Mouse (Mus musculus) monocyte, adult 2 months (primary cell): ENCODE results near the gene Sorcs3.

Experiments used
- DNase-seq, 2 experiments: peaks; one replicate each; pipeline ENCODE4 v3.0.0; 2022; ENCODE audit warnings: low spot score in 2 of 2, low read depth in 1 of 2

The Sorcs3 gene

DNA sequence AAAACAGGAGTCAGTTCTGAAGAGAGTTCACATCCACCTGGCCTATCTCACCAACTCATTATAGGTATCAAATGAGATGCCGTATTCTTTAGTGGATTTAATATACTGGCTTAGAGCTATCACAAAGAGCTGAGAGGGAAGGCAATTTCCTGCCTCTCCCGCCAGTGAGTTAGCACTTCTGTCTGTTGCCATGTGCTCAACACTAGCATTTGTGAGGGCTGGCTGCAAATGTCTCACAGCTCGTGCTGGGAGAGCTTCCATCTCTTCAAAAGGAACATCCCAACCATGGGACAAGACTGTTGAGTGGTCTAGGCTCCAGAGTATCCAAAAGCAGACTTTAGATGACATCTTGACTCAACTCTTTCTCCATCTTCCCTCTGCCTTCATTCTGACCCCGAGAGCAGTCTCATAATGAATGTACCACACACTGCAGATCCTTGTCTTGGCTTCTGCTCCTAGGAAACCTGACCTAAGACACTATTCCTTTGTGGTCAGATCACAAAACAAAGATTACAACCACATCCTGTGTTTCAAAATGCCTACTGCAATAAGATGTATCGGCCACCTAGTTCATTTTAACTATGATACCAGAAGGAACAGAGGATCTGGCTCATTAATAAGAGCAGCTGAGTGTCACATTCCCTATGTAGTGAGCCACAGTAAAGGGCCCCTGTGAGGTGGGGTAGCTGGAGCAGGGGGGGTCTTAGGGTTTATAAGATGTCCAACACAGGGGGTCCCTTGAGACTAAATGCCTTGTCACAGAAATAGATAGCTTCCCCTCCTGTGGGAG lies 614.9 kb downstream of the Sorcs3 start:
- DNase-seq, result no peak

DNA sequence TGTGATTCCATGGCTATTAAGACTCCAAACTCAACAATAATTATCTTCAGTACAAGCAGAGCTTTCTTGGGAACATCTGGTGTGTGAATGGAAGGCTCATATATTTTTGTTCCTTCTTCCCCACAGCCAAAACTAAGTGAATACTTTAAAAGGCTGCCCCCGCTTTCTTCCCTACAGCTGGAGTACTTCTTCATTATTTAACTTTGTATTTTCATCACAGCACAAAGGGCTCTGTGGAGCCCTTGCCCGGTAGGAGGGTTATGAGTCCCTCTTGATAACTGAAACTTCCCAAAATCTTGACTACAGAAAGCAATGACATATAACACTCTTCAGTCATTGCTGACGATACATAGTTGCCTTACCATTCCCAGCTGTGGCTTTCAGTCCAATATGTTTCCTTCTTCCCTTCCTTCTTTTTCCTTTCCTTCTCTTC lies 615.5 kb downstream of the Sorcs3 start:
- no peak for DNase-seq

DNA sequence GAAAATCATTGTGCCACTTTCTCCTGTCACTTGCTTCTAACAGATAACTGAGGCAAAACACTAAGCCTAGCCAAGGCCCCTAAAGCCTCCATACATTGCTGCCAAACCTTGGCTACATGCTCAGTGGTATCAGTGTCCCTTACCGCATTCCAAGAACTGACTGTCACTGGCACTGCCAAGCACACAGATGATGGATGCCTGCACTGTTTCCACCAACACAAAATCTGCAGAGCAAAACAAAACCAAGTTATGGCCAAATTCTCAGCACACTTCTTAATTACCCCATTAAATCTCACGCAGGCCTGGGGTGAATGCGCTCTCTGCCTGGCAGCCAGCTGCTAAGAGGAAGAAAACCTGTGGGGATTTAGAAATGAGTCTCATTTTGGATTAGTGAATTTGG lies 628.5 kb downstream of the Sorcs3 start:
- no peak for DNase-seq

DNA sequence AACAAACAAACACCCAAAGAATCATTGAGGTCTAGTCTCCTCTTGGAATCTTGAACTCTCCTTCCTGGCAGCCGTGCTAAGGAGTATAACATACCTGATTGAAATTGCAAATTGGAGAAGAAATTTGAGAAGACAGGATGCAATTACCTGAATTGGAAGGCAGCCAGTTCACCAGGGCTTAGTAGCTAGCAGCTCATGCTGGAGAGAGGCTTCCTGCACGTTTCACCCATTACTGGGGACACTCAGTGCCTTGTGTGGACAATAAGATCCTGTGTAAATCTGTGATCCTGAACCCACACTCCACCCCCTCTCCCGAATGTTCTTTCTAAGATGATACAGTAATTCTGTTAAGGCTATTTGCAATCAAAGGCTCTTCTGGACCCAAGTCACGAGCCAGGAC lies 633.6 kb downstream of the Sorcs3 start:
- no peak for DNase-seq

DNA sequence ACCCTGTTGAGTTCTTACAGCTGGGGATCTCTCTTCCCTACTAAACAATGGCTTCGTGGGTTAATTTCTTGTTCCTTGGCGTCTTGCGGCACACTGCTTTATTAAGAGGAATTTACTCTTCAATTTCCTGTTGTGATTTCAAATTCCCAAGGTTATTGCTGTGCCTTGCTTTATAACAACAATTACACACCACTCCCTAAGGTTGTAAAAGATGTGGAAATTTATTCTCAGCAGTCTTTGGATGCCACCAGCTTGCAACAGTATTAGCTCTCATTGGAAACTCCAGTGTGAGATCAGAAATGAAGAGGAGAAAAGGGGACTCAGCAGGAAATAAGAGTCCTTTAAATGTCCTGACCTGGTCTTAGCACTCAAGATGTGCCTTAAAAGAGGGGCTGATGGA lies 641.9 kb downstream of the Sorcs3 start:
- DNase-seq, result no peak

DNA sequence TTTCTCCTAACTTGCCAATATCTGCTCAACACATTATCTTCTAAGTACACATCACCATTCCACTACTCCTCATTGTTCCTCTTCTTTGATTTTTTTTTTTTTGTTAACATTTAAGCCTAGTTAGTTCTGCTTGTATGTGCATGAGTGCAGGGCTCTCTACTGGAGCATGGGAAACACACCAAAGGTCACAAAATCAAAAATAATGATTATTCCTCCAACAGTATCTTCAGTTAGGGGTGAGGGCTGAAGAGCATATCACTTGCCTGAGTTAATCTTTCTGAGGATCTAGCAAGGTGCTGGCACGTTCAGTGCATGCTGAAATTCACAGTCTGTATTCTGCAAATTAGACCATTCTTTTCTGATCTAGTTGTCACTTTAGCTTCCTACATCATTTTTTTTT lies 644.6 kb downstream of the Sorcs3 start:
- DNase-seq, result no peak
